Mouse (Mus musculus) liver, embryonic 13.5 days (tissue): ENCODE measurements around the gene Gm17655. TPM values are rescaled to one million over a fixed set of nuclear protein-coding genes. Genes with fewer than 3 reads are reported as not detected.
"Not testable (repeated sequence)": the region's sequence is repeated elsewhere in the genome, so short reads cannot be mapped to it uniquely, and the experiment has no call there.

Experiments
- ATAC-seq: fragments of 200-750 bp; cut with Nextera tagmentation; 2 replicates; pipeline ENCODE4 v1.8.0; 2017; ENCODE audit warnings: low read depth, mild to moderate bottlenecking, moderate number of reproducible peaks, moderate library complexity
- DNase-seq: peaks from one replicate; pipeline ENCODE4 v3.0.0; 2022
- H3K27ac ChIP-seq: fragments of 300-500 bp; sonication (generic); 2 replicates; pipeline ENCODE4 v1.5.1; 2015; ENCODE audit warnings: moderate library complexity, mild to moderate bottlenecking, inconsistent platforms
- H3K27me3 ChIP-seq: fragments of 300-500 bp; sonication (generic); 2 replicates; pipeline ENCODE4 v1.6.1; 2015; ENCODE audit warnings: mild to moderate bottlenecking, inconsistent platforms
- H3K36me3 ChIP-seq: fragments of 300-500 bp; sonication (generic); 2 replicates; pipeline ENCODE4 v1.6.1; 2015; ENCODE audit warnings: mild to moderate bottlenecking, inconsistent platforms
- H3K4me1 ChIP-seq: fragments of 300-500 bp; sonication (generic); replicated peaks from 2 replicates; pipeline ENCODE4 v1.6.1; 2015; ENCODE audit warnings: inconsistent platforms
- H3K4me2 ChIP-seq: fragments of 300-500 bp; sonication (generic); 2 replicates; pipeline ENCODE4 v1.6.1; 2015; ENCODE audit warnings: inconsistent platforms, mild to moderate bottlenecking, moderate library complexity
- H3K4me3 ChIP-seq: fragments of 300-500 bp; sonication (generic); replicated peaks from 2 replicates; pipeline ENCODE4 v1.5.1; 2015; ENCODE audit warnings: mild to moderate bottlenecking, inconsistent platforms
- H3K9ac ChIP-seq: fragments of 300-500 bp; sonication (generic); 2 replicates; pipeline ENCODE4 v1.6.1; 2015; ENCODE audit warnings: mild to moderate bottlenecking, inconsistent platforms
- H3K9me3 ChIP-seq: fragments of 300-500 bp; sonication (generic); replicated peaks from 2 replicates; pipeline ENCODE4 v1.6.1; 2016; ENCODE audit warnings: inconsistent platforms
- WGBS: fragments of 180-500 bp; shearing (Covaris S2); methylation state at CpG from one replicate; pipeline ENCODE4 v1.1.7; 2015; ENCODE audit not compliant: insufficient replicate concordance; 5-methylcytosine and 5-hydroxymethylcytosine counted together
- polyA plus RNA-seq: library from polyadenylated mRNA; unstranded; fragments of >200 nt; fragmentation: Nextera tagmentation; extraction: Ambion mirVana; gene quantifications from 2 replicates; pipeline ENCODE4 v1.2.1, GENCODE M21; 2015

Gene Gm17655
- polyA plus RNA-seq = 1.4 and 1.5 TPM in 2 replicates

DNA sequence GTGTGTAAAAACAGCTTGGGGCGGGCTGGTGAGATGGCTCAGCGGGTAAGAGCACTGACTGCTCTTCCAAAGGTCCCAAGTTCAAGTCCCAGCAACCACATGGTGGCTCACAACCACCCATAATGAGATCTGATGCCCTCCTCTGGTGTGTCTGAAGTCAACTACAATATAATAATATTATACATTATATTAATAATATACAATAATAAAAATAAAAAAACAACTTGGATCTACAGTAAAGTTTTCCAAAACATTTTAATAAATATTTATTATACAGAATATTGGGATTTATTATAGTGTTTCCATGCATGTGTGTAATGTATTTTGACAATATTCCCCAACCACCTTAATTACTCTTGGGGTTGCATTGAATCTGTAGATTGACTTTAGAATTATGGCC, at the start of gene Gm17655:
Gene Gm17655 (minus strand): TSS at position 101 of the 400 bp plus-strand sequence.
- not testable (repeated sequence) for H3K9ac ChIP-seq, H3K36me3 ChIP-seq, H3K4me2 ChIP-seq, H3K9me3 ChIP-seq, H3K27ac ChIP-seq, H3K4me1 ChIP-seq, H3K27me3 ChIP-seq, DNase-seq, H3K4me3 ChIP-seq, ATAC-seq
- 81% methylated on average over 2 of the region's 2 CpGs for WGBS

DNA sequence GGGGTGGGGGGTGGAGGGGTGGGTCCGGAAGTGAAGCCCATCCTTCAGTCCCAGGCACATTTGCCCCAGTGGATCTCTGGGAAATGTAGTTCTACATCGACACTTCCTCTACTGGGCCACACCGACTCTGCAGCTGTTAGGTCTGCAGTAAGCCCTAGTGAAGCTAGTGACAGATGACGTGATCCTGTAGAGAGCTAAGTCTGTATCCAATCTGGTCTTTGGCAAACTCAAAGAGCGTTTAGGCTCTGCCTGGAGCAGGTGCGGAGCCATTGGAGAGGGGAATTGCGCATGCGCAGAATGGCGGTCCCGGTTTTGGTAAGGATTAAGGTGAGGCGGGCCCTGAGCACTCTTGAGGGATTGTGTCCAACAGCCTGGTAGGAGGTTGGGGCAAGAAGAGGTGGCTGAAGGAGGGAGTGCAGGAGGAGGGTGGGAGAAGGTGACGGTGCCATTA, 37.7 kb upstream of the Gm17655 start, which contains the start of gene Zfp605:
Gene Zfp605 (plus strand): TSS at position 102 of the 451 bp plus-strand sequence.
- peaks cover 37% of the 10 kb centered on the region for H3K4me1 ChIP-seq
- ATAC-seq (peak; percentile 34), DNase-seq (peak; percentile 81)
- peak within 1 kb of the TSS; percentile 96 for H3K4me2 ChIP-seq
- peak within 1 kb of the TSS; percentile 70 for H3K4me3 ChIP-seq
- H3K9ac ChIP-seq = peak within 1 kb of the TSS; percentile 76
- WGBS = under 1% methylated on average over 12 of the region's 12 CpGs
- H3K27ac ChIP-seq = peak within 1 kb of the TSS; percentile 94
- peaks cover 34% of the 10 kb centered on the region for H3K36me3 ChIP-seq
- H3K9me3 ChIP-seq = no peaks in the 10 kb centered on the region
- H3K27me3 ChIP-seq = no peaks in the 10 kb centered on the region

DNA sequence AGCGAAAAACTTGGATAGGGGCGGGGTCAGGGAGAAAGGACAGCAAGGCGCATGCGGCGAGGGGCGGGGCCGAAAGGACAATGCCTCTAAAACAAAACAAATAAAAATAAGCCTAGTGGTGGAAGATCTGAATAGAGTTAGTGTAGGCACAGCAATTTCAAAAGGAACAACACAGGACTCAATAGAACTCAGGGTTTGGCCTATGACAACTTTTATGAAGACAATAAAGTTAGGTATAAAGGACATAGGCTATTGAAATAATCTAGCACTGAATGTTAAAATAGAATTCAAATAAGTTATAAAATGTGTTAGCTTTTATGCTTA, 36.0 kb upstream of the Gm17655 start:
- H3K4me3 ChIP-seq = peak overlapping the region; percentile 83
- DNase-seq = no peak
- H3K36me3 ChIP-seq = peaks cover 44% of the 10 kb centered on the region
- no peaks in the 10 kb centered on the region for H3K27me3 ChIP-seq
- H3K4me2 ChIP-seq = peak overlapping the region; percentile 96
- no peaks in the 10 kb centered on the region for H3K9me3 ChIP-seq
- under 1% methylated on average over 7 of the region's 7 CpGs for WGBS
- no peak overlapping the region for H3K9ac ChIP-seq
- H3K27ac ChIP-seq = peak overlapping the region; percentile 94
- ATAC-seq = no peak
- peaks cover 37% of the 10 kb centered on the region for H3K4me1 ChIP-seq

DNA sequence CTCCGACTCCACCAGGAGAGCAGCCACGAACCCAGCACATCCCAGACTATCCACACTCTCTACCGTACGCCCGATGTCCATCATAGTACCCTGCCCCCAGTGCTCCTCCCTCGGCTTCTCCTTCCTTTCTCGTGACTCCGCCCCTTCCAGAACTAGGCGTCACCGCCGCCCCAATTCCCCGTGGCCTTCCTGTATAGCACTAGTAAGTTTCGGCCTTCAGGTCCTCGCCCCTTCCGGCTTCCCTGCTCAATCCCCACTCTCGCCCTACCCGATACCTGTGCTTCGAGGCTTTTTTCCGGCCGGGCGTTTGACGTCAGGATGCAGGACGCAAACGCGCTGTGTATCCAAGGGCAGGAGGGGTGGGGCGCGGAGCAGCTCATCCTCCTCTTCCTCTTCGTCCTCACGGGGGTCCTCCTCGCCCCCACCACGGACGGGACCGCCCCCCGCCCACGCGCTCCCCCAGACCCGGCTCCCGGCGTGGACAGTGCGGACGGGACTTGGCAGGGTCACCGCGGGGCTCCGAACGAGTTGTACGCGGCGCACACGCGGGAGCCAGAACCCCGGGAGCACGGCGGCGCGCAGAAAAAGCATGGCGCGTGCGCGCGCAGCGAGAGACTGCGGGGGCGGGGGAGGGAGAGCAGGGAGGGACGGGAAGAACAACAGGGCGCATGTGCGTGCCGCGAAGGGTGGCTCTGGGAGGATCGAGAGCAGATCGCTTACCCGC, 35.4 kb upstream of the Gm17655 start, which contains the start of gene Gtpbp6:
Gene Gtpbp6 (minus strand): TSS at position 617 of the 724 bp plus-strand sequence.
- Histone ChIP-seq H3K27ac (peak within 1 kb of the TSS; percentile 94), H3K4me2 (peak within 1 kb of the TSS; percentile 96), H3K4me3 (peak within 1 kb of the TSS; percentile 83), H3K9ac (peak within 1 kb of the TSS; percentile 84), H3K36me3 (peaks cover 45% of the 10 kb centered on the region), H3K9me3 (no peaks in the 10 kb centered on the region), H3K4me1 (peaks cover 37% of the 10 kb centered on the region), H3K27me3 (no peaks in the 10 kb centered on the region)
- ATAC-seq = peak; percentile 83
- under 1% methylated on average over 71 of the region's 71 CpGs for WGBS
- peak; percentile 96 for DNase-seq

DNA sequence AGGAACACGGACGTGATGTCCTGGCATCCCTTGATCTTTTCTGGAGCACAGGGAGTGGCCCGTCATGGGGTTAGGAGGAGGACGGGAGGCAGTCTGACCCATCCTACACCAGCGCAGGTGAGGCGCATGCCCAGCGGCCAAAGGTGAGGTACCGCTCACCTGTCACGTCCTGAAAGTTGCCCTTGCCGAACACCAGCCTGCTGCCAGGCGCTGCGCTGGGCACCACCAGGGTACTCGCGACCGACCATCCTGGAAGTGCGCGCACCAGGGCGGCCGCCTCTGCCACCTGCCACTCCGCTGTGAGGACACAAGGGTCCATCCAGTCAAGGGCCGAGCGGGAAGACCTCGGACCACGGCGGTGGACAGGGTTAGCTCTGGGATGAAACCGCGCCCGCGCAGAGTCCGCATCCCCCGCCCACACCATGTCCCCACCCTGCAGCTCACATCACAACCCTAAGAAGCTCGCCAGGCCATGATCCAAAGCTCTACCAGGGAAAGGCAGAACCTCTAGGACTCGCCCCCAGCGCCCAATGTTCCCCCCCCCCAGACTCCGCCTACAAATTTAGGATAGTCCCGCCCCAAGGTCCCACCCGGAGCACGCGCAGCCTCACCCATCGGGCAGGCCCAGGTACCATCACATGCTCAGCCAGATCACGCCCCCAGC, 34.7 kb upstream of the Gm17655 start:
- H3K27me3 ChIP-seq = no peaks in the 10 kb centered on the region
- H3K4me3 ChIP-seq = peak overlapping the region; percentile 83
- peak overlapping the region; percentile 94 for H3K27ac ChIP-seq
- peak overlapping the region; percentile 96 for H3K4me2 ChIP-seq
- 12% methylated on average over 41 of the region's 41 CpGs for WGBS
- peak overlapping the region; percentile 84 for H3K9ac ChIP-seq
- peaks cover 40% of the 10 kb centered on the region for H3K4me1 ChIP-seq
- H3K36me3 ChIP-seq = peaks cover 45% of the 10 kb centered on the region
- no peak for ATAC-seq
- DNase-seq = no peak
- H3K9me3 ChIP-seq = no peaks in the 10 kb centered on the region

DNA sequence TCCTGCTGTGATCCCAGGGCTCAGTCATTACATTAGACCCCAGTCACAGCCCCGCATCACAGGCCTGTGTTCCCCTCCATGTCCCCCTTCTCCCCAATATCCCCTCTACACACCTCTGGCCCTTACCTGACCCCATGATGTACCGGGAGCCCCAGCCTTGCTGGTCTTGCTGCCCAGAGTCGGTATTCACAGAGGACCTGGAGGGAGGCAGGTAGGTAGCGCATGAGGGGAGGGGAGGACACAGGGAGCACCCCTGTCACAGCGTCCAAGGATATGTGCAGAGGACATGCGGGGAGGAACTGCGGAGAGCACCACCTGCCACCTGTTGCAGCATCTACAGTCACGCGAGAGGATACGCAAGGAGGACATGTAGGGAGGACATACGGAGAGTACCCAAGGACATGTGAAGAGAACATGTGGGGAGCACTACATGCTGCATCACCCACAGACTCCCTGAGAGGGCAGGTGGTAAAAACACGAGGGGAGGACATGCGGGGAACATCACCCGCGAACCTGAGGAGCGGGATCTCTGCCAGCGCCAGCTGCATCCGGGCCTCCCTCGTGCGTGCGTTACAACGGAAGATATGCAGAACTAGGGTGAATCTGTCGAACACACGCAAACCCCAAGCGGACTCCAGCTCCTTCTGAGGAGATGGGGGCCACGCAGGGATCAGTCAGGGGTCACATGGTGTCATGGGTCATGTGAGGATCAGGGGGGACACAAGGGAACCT, 34.0 kb upstream of the Gm17655 start:
- Histone ChIP-seq H3K4me3 (peak overlapping the region; percentile 83), H3K4me2 (peak overlapping the region; percentile 96), H3K27me3 (peaks cover 5% of the 10 kb centered on the region; the same call in 1 of the 2 replicates), H3K9me3 (no peaks in the 10 kb centered on the region), H3K27ac (no peak overlapping the region), H3K36me3 (peaks cover 45% of the 10 kb centered on the region), H3K9ac (peak overlapping the region; percentile 84), H3K4me1 (peaks cover 48% of the 10 kb centered on the region)
- WGBS = 91% methylated on average over 26 of the region's 26 CpGs
- ATAC-seq = no peak
- DNase-seq = no peak

DNA sequence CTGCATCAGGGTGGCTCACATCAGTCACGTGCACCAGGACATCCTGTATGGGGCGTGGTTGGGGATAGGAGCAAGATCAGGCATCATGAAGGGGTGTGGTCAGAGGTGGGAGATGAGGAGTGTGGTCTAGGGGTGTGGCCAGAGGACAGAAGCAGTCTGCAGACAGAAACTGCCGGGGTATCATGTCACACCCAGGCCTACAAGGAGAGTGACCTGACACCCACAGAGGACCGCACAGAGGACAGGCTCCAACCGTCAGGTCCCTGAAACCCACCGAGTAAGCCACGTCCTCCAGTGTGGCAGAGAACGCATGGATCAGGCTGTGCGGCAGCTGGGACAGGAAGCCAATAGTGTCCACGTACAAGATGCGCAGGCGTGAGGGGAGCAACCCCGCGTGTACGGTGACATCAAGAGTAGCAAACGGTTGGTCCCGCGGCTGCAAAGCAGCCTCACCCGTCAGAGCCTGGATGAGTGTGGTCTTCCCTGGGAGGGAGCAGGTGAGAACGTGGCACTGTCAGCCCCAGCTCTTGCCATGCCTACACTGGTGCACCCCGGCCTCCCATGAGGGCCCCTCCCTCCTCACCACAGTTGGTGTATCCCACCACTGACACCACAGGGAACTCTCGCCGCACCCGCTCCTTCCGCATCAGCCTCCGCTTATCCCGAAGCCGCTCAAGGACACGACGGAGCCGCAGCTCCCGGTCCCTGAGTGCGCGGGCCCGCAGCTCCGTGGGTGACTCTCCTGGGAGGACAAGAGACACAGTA, 32.5 kb upstream of the Gm17655 start:
- no peak overlapping the region for H3K9ac ChIP-seq
- ATAC-seq (no peak), DNase-seq (no peak)
- H3K36me3 ChIP-seq = peaks cover 45% of the 10 kb centered on the region
- no peak overlapping the region for H3K27ac ChIP-seq
- peaks cover 19% of the 10 kb centered on the region for H3K27me3 ChIP-seq
- H3K4me3 ChIP-seq = no peak overlapping the region
- no peaks in the 10 kb centered on the region for H3K9me3 ChIP-seq
- WGBS = 88% methylated on average over 36 of the region's 36 CpGs
- no peak overlapping the region for H3K4me2 ChIP-seq
- H3K4me1 ChIP-seq = peaks cover 51% of the 10 kb centered on the region

DNA sequence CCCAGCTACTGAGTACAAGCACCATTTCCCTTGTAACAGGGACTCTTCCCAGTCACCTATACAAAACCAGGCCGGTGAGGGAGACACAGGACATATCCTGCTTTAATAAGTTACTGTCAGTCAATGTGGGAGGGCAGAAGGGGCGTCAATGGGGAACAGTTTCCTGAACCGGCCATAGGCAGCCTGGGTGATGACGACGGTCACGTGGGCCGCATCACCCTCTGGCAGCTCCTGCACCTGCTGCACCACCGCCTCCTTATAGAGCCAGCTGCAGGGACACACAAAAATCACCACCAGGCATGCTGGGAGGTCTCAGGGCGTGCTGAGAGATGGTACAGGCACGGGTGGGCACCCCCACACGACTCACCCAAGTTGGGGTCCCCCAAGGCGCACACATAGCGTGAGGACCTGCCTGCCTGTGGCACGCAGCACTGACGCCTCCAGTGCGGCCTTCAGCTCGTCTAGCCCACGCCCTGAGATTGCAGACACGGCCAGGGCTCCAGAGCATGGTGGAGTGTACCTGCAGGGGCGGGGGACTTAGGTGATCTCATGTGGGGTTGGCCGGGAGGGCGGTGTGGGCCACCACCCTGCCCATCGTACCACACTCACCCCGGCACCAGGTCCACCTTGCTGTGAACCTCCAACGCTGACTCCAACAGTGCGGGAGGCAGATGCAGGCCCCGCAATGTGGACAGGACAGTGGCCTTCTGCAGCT, 31.7 kb upstream of the Gm17655 start:
- no peak overlapping the region for H3K4me3 ChIP-seq
- ATAC-seq = no peak
- H3K4me2 ChIP-seq = no peak overlapping the region
- no peaks in the 10 kb centered on the region for H3K9me3 ChIP-seq
- no peak for DNase-seq
- H3K27ac ChIP-seq = no peak overlapping the region
- peaks cover 48% of the 10 kb centered on the region for H3K4me1 ChIP-seq
- peaks cover 19% of the 10 kb centered on the region for H3K27me3 ChIP-seq
- peaks cover 45% of the 10 kb centered on the region for H3K36me3 ChIP-seq
- 86% methylated on average over 27 of the region's 27 CpGs for WGBS
- no peak overlapping the region for H3K9ac ChIP-seq

DNA sequence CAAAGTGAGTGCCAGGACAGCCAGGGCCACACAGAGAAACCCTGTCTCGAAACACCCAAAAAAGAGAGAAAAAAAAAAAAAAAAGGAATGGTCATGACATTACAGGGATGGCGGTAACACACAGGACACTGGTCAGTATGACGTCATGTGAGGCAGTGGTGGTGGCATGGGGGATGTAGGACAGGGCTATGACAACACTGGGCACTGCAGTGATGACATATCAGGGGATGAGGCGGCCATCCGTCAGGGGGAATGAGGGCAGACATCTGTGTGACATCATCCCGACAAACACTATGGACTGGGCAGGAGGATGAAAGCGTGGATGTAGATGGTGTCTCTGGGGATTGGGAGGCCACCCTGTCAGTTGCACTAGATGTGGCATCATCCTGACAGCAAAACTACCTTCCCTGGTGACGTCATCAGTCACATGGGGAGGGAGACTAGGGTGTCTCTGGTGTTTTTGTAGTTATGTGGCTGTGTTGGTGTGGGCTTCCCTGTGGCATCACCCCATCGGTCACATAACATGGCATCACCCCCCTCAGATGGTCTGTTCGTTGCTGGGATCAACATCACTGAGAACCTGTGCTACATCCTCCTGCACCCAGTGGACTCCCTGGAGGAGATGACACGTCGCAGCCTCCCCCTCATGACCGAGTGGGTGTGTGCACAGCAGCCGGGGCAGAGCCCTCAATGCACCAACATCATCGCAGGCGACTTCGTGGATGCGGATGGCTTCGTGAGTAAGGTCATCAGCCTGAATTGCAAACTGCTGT, 30.7 kb upstream of the Gm17655 start:
- ATAC-seq = no peak
- Histone ChIP-seq H3K36me3 (peaks cover 45% of the 10 kb centered on the region), H3K27me3 (peaks cover 24% of the 10 kb centered on the region), H3K9ac (no peak overlapping the region), H3K4me2 (no peak overlapping the region), H3K4me3 (no peak overlapping the region), H3K9me3 (no peaks in the 10 kb centered on the region), H3K4me1 (peaks cover 41% of the 10 kb centered on the region), H3K27ac (no peak overlapping the region)
- no peak for DNase-seq
- 83% methylated on average over 19 of the region's 19 CpGs for WGBS

DNA sequence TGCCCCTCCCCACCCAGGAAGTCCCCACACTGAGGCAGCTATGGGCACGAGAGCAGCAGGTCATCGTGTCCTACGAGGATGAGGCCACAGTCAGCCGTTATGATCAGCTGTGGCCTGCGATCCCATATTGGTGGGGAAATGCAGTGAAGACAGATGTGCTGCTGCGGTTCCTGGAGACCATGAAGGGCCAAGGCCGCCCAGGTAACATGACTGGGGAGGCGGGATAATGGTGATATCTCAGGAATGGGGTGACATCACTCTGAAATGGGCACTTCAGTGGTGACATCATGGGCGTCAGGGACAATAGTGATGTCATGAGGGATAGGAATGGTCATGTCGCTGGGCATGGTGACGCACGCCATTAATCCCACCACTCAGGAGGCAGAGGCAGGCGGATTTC, 30.1 kb upstream of the Gm17655 start:
- WGBS = 79% methylated on average over 13 of the region's 13 CpGs
- no peak for DNase-seq
- no peak overlapping the region for H3K4me2 ChIP-seq

More for the DNA sequence above, 30.1 kb upstream of the Gm17655 start:
- Histone ChIP-seq H3K27ac (no peak overlapping the region), H3K4me1 (peaks cover 41% of the 10 kb centered on the region), H3K27me3 (peaks cover 24% of the 10 kb centered on the region), H3K9ac (no peak overlapping the region), H3K36me3 (peaks cover 45% of the 10 kb centered on the region), H3K4me3 (no peak overlapping the region), H3K9me3 (no peaks in the 10 kb centered on the region)
- no peak for ATAC-seq
